Mouse (Mus musculus) lung, adult 2 months (tissue): ENCODE data around the gene Atp13a3. TPM values are rescaled to one million over a fixed set of nuclear protein-coding genes. Genes with fewer than 3 reads are reported as not detected.
A peak's percentile ranks its signal among the peaks of the same experiment; 100 is the strongest.

ENCODE experiments used
- DNase-seq: peaks from one replicate; pipeline ENCODE4 v3.0.0; 2022
- H3K4me1 ChIP-seq: fragments of 200-500 bp; 2 replicates; pipeline ENCODE4 v1.6.1; 2011; ENCODE audit warnings: low read length; ENCODE audit not compliant: control insufficient read depth, insufficient read depth
- H3K4me3 ChIP-seq: fragments of 200-500 bp; replicated peaks from 2 replicates; pipeline ENCODE3; 2011; ENCODE audit warnings: low read depth, mild to moderate bottlenecking, control low read depth, low read length; ENCODE audit errors: extremely low read depth
- CTCF ChIP-seq: fragments of 200-500 bp; IDR thresholded peaks from 2 replicates; pipeline ENCODE4 v1.5.1; 2011; ENCODE audit warnings: mild to moderate bottlenecking, low read length, control low read depth; ENCODE audit not compliant: insufficient read depth
- POLR2A ChIP-seq: fragments of 200-500 bp; IDR thresholded peaks from 2 replicates; pipeline ENCODE4 v1.6.1; 2011; ENCODE audit warnings: low read depth, mild to moderate bottlenecking, control low read depth, low read length, borderline replicate concordance; ENCODE audit errors: extremely low read depth
- WGBS: fragments of 180-500 bp; shearing (Covaris S2); methylation state at CpG from one replicate; pipeline ENCODE4 v1.1.7; 2018; 5-methylcytosine and 5-hydroxymethylcytosine counted together
- polyA plus RNA-seq: library from polyadenylated mRNA; depleted of rRNA; stranded (reverse); fragments of >200 nt; gene quantifications from 2 replicates; pipeline ENCODE4 v1.2.3, GENCODE M21; 2012

Gene Atp13a3
- polyA plus RNA-seq, 1 experiment, result 48.1 TPM

- DNase-seq, result no peak
These were observed 15.0 kb downstream of the Atp13a3 start for GRCm38 (mm10) chr16:30390650-30391340.

GRCm38 (mm10) chr16:30389831-30390649 is 15.7 kb downstream of the Atp13a3 start:
- peaks cover 9% of the 10 kb centered on the region for H3K4me1 ChIP-seq
- DNase-seq, result peak; percentile 59
- TF ChIP-seq CTCF (no peak), POLR2A (peak; percentile 57; the same call in 1 of the 2 replicates)
- no peak overlapping the region for H3K4me3 ChIP-seq
- WGBS, result 36% methylated on average over 9 of the region's 9 CpGs

More at GRCm38 (mm10) chr16:30390650-30391340, 15.0 kb downstream of the Atp13a3 start:
- H3K4me1 ChIP-seq, result peaks cover 9% of the 10 kb centered on the region
- no peak for TF ChIP-seq POLR2A
- TF ChIP-seq CTCF, result no peak
- no peak overlapping the region for H3K4me3 ChIP-seq
- WGBS, result 60% methylated on average over 5 of the region's 5 CpGs

- DNase-seq, result no peak
- Histone ChIP-seq H3K4me3 (peak overlapping the region; percentile 71), H3K4me1 (peaks cover 9% of the 10 kb centered on the region)
- WGBS, result 4% methylated on average over 17 of the region's 17 CpGs
- TF ChIP-seq CTCF (no peak), POLR2A (peak; percentile 44; the same call in 1 of the 2 replicates)
These were observed 16.5 kb downstream of the Atp13a3 start for GRCm38 (mm10) chr16:30389210-30389684.

GRCm38 (mm10) chr16:30388522-30389209 is 17.1 kb downstream of the Atp13a3 start:
- Histone ChIP-seq H3K4me1 (peaks cover 9% of the 10 kb centered on the region), H3K4me3 (peak overlapping the region; percentile 71)
- 3% methylated on average over 75 of the region's 76 CpGs for WGBS
- no peak for TF ChIP-seq CTCF
- no peak; the same call in 1 of the 2 replicates for TF ChIP-seq POLR2A
- peak; percentile 88 for DNase-seq

GRCm38 (mm10) chr16:30387871-30388460 is 17.8 kb downstream of the Atp13a3 start:
- TF ChIP-seq CTCF, result no peak
- TF ChIP-seq POLR2A, result no peak
- 2% methylated on average over 49 of the region's 49 CpGs for WGBS
- DNase-seq, result peak; percentile 62
- peaks cover 9% of the 10 kb centered on the region for H3K4me1 ChIP-seq
- peak overlapping the region; percentile 71 for H3K4me3 ChIP-seq

GRCm38 (mm10) chr16:30386911-30387439 is 18.8 kb downstream of the Atp13a3 start:
- Histone ChIP-seq H3K4me3 (peak overlapping the region; percentile 4), H3K4me1 (peaks cover 9% of the 10 kb centered on the region)
- TF ChIP-seq CTCF, result no peak
- no peak for DNase-seq
- 57% methylated on average over 8 of the region's 8 CpGs for whole genome bisulfite sequencing

GRCm38 (mm10) chr16:30385531-30385930 is 20.2 kb downstream of the Atp13a3 start:
- Histone ChIP-seq H3K4me1 (peaks cover 9% of the 10 kb centered on the region), H3K4me3 (no peak overlapping the region)
- TF ChIP-seq CTCF (no peak), POLR2A (no peak)
- no peak for DNase-seq
- 53% methylated on average over 1 of the region's 1 CpGs for WGBS

- H3K4me3 ChIP-seq, result no peak overlapping the region
- TF ChIP-seq POLR2A (no peak), CTCF (no peak)
- no peak for DNase-seq
- WGBS, result 68% methylated on average over 3 of the region's 3 CpGs
- H3K4me1 ChIP-seq, result no peaks in the 10 kb centered on the region; the same call in 1 of the 2 replicates
These were observed 29.5 kb downstream of the Atp13a3 start for GRCm38 (mm10) chr16:30376237-30376636.

GRCm38 (mm10) chr16:30374927-30375326 is 30.8 kb downstream of the Atp13a3 start:
- no peak for DNase-seq
- H3K4me1 ChIP-seq, result no peaks in the 10 kb centered on the region; the same call in 1 of the 2 replicates

More at GRCm38 (mm10) chr16:30374927-30375326, 30.8 kb downstream of the Atp13a3 start:
- H3K4me3 ChIP-seq, result no peak overlapping the region
- 87% methylated on average over 3 of the region's 3 CpGs for WGBS
- TF ChIP-seq CTCF (no peak), POLR2A (no peak)
